Mouse (Mus musculus) C3H10T1/2 (cell line): ENCODE results near the gene Vmn1r77. TPM values are rescaled to one million over a fixed set of nuclear protein-coding genes. Genes with fewer than 3 reads are reported as not detected.

ENCODE experiments used
- polyA plus RNA-seq, 2 experiments: library from polyadenylated mRNA; unstranded; fragments of >200 nt; fragmentation: generic; extraction: Trizol; gene quantifications; one replicate each; pipeline ENCODE4 v1.2.1; 2012; ENCODE audit warnings: missing spikeins in 2 of 2

Gene Vmn1r77
- not detected for polyA plus RNA-seq

DNA sequence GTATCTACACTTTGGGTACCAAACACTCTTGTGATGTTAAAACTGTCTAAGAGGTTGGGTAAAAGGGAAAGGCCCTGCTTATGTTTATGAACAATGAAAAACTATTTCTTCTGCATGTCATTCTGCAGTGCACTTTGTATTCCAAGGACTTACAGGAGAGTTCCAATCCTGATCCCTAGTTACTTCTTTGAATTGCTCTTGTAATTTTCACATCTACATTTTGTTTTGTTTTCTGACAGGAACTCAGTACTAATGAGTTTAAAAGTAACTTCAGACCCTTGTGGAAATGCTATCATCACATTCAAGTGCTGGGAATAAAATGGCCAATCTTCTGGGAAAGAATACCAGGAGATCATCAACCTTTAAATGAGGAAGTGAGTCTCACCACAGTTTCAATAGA is at the start of gene Vmn1r77:
Gene Vmn1r77 (plus strand): TSS at position 301 of the 400 bp plus-strand sequence.

Other genes starting within 250 kb of the Vmn1r77 start
- not detected for gene Vmn1r74, start 202.8 kb upstream of the Vmn1r77 start, polyA plus RNA-seq
- gene Vmn1r75, start 162.1 kb upstream of the Vmn1r77 start, polyA plus RNA-seq, result not detected
- not detected for gene Vmn1r76, start 98.5 kb upstream of the Vmn1r77 start, polyA plus RNA-seq
- not detected for gene Vmn1r78, start 113.5 kb downstream of the Vmn1r77 start, polyA plus RNA-seq
- gene Vmn1r79, start 134.5 kb downstream of the Vmn1r77 start, polyA plus RNA-seq, result not detected
- gene Vmn1r80, start 152.5 kb downstream of the Vmn1r77 start, polyA plus RNA-seq, result not detected
- not detected for gene Vmn1r81, start 231.5 kb downstream of the Vmn1r77 start, polyA plus RNA-seq